Mouse (Mus musculus) stomach, embryonic 16.5 days (tissue): ENCODE results near the gene Sipa1l3. TPM values are rescaled to one million over a fixed set of nuclear protein-coding genes. Genes with fewer than 3 reads are reported as not detected.

ENCODE experiments used
- ATAC-seq: fragments of 200-750 bp; cut with Nextera tagmentation; 2 replicates; pipeline ENCODE4 v1.8.0; 2017; ENCODE audit warnings: moderate number of reproducible peaks, moderate TSS enrichment; ENCODE audit not compliant: insufficient read depth, low FRiP score
- H3K27ac ChIP-seq: fragments of 300-500 bp; sonication (generic); 2 replicates; pipeline ENCODE4 v1.5.1; 2014; ENCODE audit warnings: low read length
- H3K27me3 ChIP-seq: fragments of 300-500 bp; sonication (generic); 2 replicates; pipeline ENCODE4 v1.6.1; 2014; ENCODE audit warnings: low read length, control low read depth, mixed read lengths; ENCODE audit not compliant: control insufficient read depth, insufficient read depth
- H3K36me3 ChIP-seq: fragments of 300-500 bp; sonication (generic); 2 replicates; pipeline ENCODE4 v1.6.1; 2014; ENCODE audit warnings: low read length; ENCODE audit not compliant: control insufficient read depth, insufficient read depth
- H3K4me1 ChIP-seq: fragments of 300-500 bp; sonication (generic); 2 replicates; pipeline ENCODE4 v1.6.1; 2014; ENCODE audit warnings: low read length, control low read depth, mixed read lengths; ENCODE audit not compliant: control insufficient read depth, insufficient read depth
- H3K4me2 ChIP-seq: fragments of 300-500 bp; sonication (generic); 2 replicates; pipeline ENCODE4 v1.6.1; 2014; ENCODE audit warnings: low read depth, low read length, mixed read lengths
- H3K4me3 ChIP-seq: fragments of 300-500 bp; sonication (generic); replicated peaks from 2 replicates; pipeline ENCODE4 v1.5.1; 2014; ENCODE audit warnings: mild to moderate bottlenecking, low read length
- H3K9ac ChIP-seq: fragments of 300-500 bp; sonication (generic); 2 replicates; pipeline ENCODE4 v1.6.1; 2014; ENCODE audit warnings: low read length
- H3K9me3 ChIP-seq: fragments of 300-500 bp; sonication (generic); replicated peaks from 2 replicates; pipeline ENCODE4 v1.6.1; 2016; ENCODE audit warnings: low read length, control low read depth; ENCODE audit not compliant: control insufficient read depth
- WGBS: fragments of 180-500 bp; shearing (Covaris S2); extraction: QIAGEN DNeasy Blood & Tissue Kit; methylation state at CpG from one replicate; pipeline ENCODE4 v1.1.7; 2014; 5-methylcytosine and 5-hydroxymethylcytosine counted together
- polyA plus RNA-seq: library from polyadenylated mRNA; unstranded; fragments of >200 nt; fragmentation: Nextera tagmentation; extraction: Ambion mirVana; gene quantifications from 2 replicates; pipeline ENCODE4 v1.2.1, GENCODE M21; 2015

The Sipa1l3 gene
- 18.4 and 22.2 TPM in 2 replicates for polyA plus RNA-seq

DNA sequence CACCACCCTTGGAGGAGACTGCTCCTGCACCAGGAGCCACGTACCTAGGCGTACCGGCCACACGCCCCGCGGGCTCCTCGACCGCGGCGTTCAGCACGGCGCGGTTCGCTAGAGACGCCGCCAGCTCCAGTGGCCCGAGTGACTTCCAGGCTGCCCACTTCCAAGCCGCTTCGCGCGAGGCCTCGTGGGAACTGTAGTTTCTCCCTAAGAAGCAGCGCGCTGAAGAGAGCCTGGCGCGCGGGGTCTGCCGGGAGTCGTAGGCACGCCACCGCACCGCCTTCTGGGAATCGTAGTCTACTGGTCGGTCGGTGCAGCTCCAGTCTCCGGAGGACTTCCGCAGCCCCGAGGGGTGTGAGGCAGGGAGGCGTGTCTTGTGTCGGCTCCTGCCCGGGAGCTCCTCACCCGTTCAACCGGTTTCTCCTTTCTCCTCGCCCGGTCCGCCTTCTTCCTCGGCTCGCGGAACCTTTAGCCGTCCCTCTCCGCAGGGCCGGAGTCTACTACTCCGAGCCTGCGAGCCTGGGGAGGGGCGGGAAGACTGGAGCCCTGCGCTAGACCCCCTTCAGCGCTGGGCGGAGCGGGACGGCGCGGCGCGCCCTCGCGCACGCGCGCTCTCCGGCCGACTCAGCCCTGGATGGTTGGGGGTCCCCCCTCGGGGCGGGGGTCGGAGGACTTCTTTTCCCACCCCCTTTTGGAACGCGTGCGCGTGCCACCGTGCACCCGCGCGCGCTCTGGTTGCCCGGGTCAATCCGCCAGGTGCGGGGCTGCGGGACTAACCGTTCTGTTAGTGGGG is at the start of gene Sipa1l3:
Gene Sipa1l3, minus strand, starts transcription at position 221 of the 790 bp plus-strand sequence.
- Histone ChIP-seq H3K4me3 (peak within 1 kb of the TSS; percentile 88), H3K4me1 (peaks cover 30% of the 10 kb centered on the region), H3K36me3 (no peaks in the 10 kb centered on the region), H3K27ac (peak within 1 kb of the TSS; percentile 95), H3K4me2 (peak within 1 kb of the TSS; percentile 80), H3K9ac (peak within 1 kb of the TSS; percentile 92), H3K9me3 (no peaks in the 10 kb centered on the region), H3K27me3 (no peaks in the 10 kb centered on the region)
- peak; percentile 98 for ATAC-seq
- under 1% methylated on average over 88 of the region's 88 CpGs for WGBS

DNA sequence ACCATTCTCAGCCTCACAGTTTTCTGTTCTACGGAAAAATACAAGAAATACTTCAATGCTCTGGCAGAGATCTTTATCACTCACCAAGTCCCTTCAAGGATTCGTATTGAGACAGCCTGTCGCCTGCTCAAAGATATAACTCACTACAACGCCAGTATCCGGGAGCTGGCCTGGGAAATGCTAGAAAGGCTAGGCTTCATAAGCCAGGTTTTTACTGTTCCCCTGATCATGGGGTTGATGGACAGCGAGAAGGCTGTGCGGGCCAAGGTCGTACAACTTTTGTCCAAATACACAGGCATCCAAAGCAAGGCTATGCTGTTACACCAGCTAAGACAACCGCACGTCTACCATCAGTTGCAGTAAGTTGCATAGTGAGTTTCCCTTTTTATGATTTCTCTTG is 44.6 kb upstream of the Sipa1l3 start:
- no peak for ATAC-seq
- Histone ChIP-seq H3K27me3 (no peaks in the 10 kb centered on the region), H3K4me2 (no peak overlapping the region), H3K4me1 (no peaks in the 10 kb centered on the region), H3K9ac (no peak overlapping the region), H3K9me3 (no peaks in the 10 kb centered on the region), H3K36me3 (no peaks in the 10 kb centered on the region), H3K4me3 (no peak overlapping the region), H3K27ac (no peak overlapping the region)
- 90% methylated on average over 10 of the region's 10 CpGs for WGBS

DNA sequence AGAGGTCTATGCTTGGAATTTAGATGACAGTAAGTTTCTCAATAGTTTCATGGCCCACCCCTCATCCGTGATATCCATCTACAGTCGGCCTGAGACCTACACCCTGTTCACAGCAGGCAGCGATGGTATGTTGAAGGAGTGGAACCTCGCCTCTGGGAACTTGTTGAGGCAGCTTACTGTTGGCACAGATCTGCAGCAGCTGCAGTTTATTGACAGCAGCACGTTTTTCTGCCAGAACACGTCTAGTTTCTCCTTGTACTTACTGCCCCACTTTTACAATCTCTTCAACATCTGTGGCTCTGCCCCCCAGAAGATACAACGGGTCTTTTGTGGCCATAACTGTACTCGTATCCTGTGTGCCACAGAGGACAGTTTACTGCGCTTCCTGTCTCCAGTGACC is 42.6 kb upstream of the Sipa1l3 start:
- Histone ChIP-seq H3K27me3 (no peaks in the 10 kb centered on the region), H3K9ac (no peak overlapping the region), H3K4me2 (no peak overlapping the region), H3K9me3 (no peaks in the 10 kb centered on the region), H3K27ac (no peak overlapping the region), H3K36me3 (no peaks in the 10 kb centered on the region), H3K4me3 (no peak overlapping the region), H3K4me1 (no peaks in the 10 kb centered on the region)
- 70% methylated on average over 9 of the region's 9 CpGs for WGBS
- no peak for ATAC-seq

DNA sequence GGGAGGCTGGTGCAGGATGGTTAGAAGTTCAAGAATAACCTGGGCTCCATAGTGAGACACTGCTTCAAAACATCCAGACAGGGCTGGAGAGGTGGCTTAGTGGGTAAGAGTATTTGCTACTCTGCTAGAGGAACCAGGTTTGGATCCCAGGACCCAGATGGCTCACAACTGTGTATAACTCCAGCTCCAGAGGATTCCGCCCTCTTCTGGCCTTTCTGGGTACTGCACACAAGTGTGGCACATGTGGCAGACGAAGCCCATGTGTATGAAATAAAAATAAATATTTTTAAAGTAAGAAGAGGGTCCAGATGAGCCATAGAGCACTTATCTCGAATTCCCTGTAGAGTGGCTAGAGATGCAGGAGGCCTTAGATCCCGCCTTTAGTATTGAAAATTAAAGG is 40.8 kb upstream of the Sipa1l3 start:
- Histone ChIP-seq H3K27me3 (no peaks in the 10 kb centered on the region), H3K9ac (no peak overlapping the region), H3K27ac (no peak overlapping the region), H3K4me1 (no peaks in the 10 kb centered on the region), H3K36me3 (no peaks in the 10 kb centered on the region), H3K9me3 (no peaks in the 10 kb centered on the region), H3K4me3 (no peak overlapping the region), H3K4me2 (no peak overlapping the region)
- WGBS = 72% methylated on average over 4 of the region's 4 CpGs
- ATAC-seq = no peak

DNA sequence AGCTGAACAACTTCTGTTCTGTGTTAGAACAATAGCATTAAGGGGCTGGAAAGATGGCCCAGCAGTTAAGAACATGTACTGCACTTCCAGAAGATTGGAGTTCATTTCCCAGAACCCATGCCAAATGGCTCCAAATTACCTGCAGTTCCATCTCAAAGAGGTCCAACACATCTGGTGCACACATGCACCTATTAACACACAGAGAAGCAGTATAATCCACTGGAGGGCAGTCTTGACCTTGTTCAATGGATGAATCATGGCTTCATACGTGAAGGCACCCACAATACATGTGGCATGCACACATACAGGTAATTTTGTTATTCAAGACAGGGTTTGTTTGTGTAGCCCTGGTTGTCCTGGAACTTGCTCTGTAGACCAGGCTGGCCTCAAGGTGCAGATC is 40.3 kb upstream of the Sipa1l3 start:
- no peak for ATAC-seq
- no peak overlapping the region for H3K4me2 ChIP-seq
- no peak overlapping the region for H3K4me3 ChIP-seq
- no peaks in the 10 kb centered on the region for H3K36me3 ChIP-seq
- H3K9ac ChIP-seq = no peak overlapping the region
- H3K9me3 ChIP-seq = no peaks in the 10 kb centered on the region
- H3K27me3 ChIP-seq = no peaks in the 10 kb centered on the region
- H3K27ac ChIP-seq = no peak overlapping the region
- WGBS = 82% methylated on average over 1 of the region's 1 CpGs
- H3K4me1 ChIP-seq = no peaks in the 10 kb centered on the region

DNA sequence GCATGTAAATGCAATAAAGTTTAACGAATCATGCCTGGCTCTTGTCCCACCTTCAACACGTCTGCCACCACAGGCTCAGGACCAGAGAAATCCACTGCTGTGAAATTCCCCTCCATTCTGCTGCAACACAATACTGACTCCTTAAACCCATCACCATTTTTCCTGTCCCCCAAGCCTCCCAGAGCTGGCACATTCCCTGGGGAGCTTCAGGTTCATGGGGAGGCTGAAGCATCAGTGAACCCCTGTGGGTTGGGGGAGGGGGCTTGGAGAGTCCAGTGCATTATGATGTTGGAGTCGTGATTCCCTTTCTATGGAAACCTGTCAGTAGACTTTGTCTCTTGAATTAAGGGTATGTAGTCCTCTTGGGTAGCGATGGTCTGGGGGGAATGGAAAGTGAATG is 37.8 kb upstream of the Sipa1l3 start:
- Histone ChIP-seq H3K36me3 (no peaks in the 10 kb centered on the region), H3K27me3 (no peaks in the 10 kb centered on the region), H3K4me1 (no peaks in the 10 kb centered on the region), H3K4me3 (no peak overlapping the region), H3K9ac (no peak overlapping the region), H3K27ac (no peak overlapping the region), H3K4me2 (no peak overlapping the region), H3K9me3 (no peaks in the 10 kb centered on the region)
- ATAC-seq = no peak
- WGBS = 80% methylated on average over 4 of the region's 4 CpGs

DNA sequence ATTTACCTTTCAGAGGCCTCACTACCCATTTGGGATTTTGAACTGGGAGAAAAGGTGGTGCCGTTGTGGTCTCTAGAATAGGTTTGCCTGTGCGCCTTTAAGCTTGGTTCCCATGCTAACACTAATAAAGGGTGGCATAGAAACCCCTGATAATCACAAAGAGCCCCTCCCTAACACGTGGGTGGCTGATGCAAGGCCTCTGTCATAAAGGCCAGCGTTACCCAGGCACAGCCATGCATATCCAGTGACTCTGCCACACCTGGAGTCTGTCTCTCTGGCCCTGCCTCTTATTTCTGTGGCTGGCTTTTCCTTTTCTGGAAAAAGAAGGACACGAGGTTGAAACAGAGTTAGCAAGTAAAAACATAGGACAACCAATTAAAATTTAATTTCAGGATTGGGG is 37.1 kb upstream of the Sipa1l3 start:
- no peaks in the 10 kb centered on the region for H3K36me3 ChIP-seq
- ATAC-seq = no peak
- no peaks in the 10 kb centered on the region for H3K4me1 ChIP-seq
- no peaks in the 10 kb centered on the region for H3K9me3 ChIP-seq
- H3K4me3 ChIP-seq = no peak overlapping the region
- WGBS = 64% methylated on average over 5 of the region's 5 CpGs
- H3K4me2 ChIP-seq = no peak overlapping the region
- H3K27me3 ChIP-seq = no peaks in the 10 kb centered on the region
- H3K9ac ChIP-seq = no peak overlapping the region
- H3K27ac ChIP-seq = no peak overlapping the region

DNA sequence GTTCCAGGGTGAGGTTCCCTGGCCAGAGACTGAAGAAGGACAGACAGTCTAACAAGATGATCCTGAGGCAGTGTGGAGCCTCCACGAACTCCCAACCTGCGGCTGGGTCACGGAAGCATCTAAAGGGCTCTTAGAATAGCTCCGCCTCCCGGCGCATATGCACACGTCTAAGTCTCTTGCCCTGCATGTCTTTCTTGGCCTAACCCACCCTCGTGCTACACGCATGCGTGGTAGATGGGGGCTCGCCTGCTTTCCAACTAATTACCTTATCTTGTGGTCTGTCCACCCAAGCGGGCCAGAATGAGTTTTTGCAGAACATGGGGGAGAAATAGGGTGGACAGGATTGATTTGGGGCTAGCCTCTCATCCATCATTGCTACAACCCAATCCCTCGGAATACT is 36.6 kb upstream of the Sipa1l3 start:
- 82% methylated on average over 13 of the region's 13 CpGs for WGBS
- H3K9ac ChIP-seq = no peak overlapping the region

DNA sequence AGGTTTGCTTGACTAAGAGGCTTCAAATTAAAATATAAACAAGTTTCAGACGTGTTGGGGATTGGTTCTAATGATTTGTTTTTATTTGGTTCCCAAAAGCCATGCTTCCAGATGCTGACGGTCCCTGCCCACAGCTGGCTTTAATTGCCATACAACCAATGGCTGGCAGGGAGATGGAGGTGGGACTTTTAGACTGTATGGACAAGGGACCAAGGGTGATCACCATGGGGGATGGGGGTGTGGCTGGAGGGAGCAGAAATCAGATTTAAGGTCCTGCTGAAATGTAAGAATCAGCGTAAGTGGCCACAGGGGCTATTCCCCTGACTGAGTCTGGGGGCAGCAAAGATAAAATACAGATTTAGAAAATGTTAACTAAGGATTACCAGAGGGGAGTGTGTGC is 32.2 kb upstream of the Sipa1l3 start:
- no peaks in the 10 kb centered on the region for H3K4me1 ChIP-seq
- ATAC-seq = no peak
- no peak overlapping the region for H3K27ac ChIP-seq
- H3K27me3 ChIP-seq = no peaks in the 10 kb centered on the region
- H3K9ac ChIP-seq = no peak overlapping the region
- WGBS = 47% methylated on average over 3 of the region's 3 CpGs
- H3K4me2 ChIP-seq = no peak overlapping the region
- no peak overlapping the region for H3K4me3 ChIP-seq
- H3K9me3 ChIP-seq = no peaks in the 10 kb centered on the region
- H3K36me3 ChIP-seq = no peaks in the 10 kb centered on the region

More for the DNA sequence above, 36.6 kb upstream of the Sipa1l3 start:
- Histone ChIP-seq H3K27me3 (no peaks in the 10 kb centered on the region), H3K4me1 (no peaks in the 10 kb centered on the region), H3K9me3 (no peaks in the 10 kb centered on the region), H3K4me3 (no peak overlapping the region), H3K27ac (no peak overlapping the region), H3K4me2 (no peak overlapping the region), H3K36me3 (no peaks in the 10 kb centered on the region)
- ATAC-seq = no peak
